13 mouse cellular contexts compared by ENCODE assay signal in the genomic region with DNA sequence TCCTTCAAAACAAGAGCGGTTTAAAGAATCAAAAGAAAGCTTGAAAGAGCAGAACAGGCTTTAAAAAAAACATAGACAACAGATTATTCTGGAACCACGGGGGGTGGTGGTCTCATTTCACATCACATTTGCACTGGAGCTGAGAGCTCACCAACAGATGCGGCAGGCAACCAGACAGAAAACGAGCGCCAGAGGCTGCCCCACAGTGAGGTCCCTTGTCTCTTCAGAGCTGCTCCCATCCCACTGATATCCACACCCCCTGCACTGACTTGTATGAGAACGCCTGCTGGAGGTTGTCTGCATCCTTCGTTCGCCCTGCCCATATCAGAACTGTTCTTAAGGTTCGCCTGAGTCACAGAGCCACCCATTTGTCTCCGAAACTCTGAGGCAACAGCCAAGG.
A peak's percentile ranks its signal among the peaks of the same experiment; 100 is the strongest.
DNase-seq lines count a peak whose midpoint lies in the region; ATAC-seq and TF ChIP-seq lines count a peak whose summit lies in the region.
"Had no signal": no experiment of that assay in that cellular context is flagged by ENCODE, and none has a peak within 500 bp of the region (broad histone marks: within the 10 kb centered on the region; RNA-seq: fewer than 3 reads in every experiment).

No protein-coding gene starts in this region.

- no peak overlapping the region for H3K9ac ChIP-seq in forebrain, postnatal 0 days
- H3K9ac ChIP-seq in midbrain, postnatal 0 days (replicated peaks; ENCODE audit: low read length, poor library complexity, severe bottlenecking), result no peak overlapping the region
- H3K9ac ChIP-seq in lung, postnatal 0 days (replicated peaks; ENCODE audit: low read depth), result no peak overlapping the region
- H3K9ac ChIP-seq: liver, embryonic 15.5 days had no signal

- H3K9me3 ChIP-seq in forebrain, postnatal 0 days (ENCODE audit: low read length), result no peaks in the 10 kb centered on the region
- no peaks in the 10 kb centered on the region for H3K9me3 ChIP-seq in midbrain, postnatal 0 days (ENCODE audit: low read length)
- no peaks in the 10 kb centered on the region; the same call in 1 of the 2 replicates for H3K9me3 ChIP-seq in lung, postnatal 0 days (ENCODE audit: low read length)
- H3K9me3 ChIP-seq: liver, embryonic 15.5 days had no signal

- DNase-seq in layer of hippocampus, postnatal 10 days (ENCODE audit: low spot score in 2 of 2), result peak; percentile 25 to 28
- DNase-seq in layer of hippocampus, adult 18-20 months (ENCODE audit: low spot score in 2 of 2), result no peak
- peak; percentile 40 for DNase-seq in embryo, embryonic 11 days
- DNase-seq in forebrain, postnatal 0 days, result peak; percentile 37
- peak; percentile 51 for DNase-seq in midbrain, postnatal 0 days (ENCODE audit: low spot score)
- no peak for DNase-seq in heart, postnatal 14 days
- DNase-seq in frontal cortex, postnatal 10 days (ENCODE audit: low spot score in 2 of 2), result no peak
- DNase-seq in lung, postnatal 0 days (ENCODE audit: low spot score), result no peak
- DNase-seq: cerebellum, postnatal 25 days; kidney, postnatal 14 days had no signal

- H3K4me1 ChIP-seq in forebrain, postnatal 0 days (ENCODE audit: insufficient read depth), result peaks cover 15% of the 10 kb centered on the region
- no peaks in the 10 kb centered on the region for H3K4me1 ChIP-seq in midbrain, postnatal 0 days (ENCODE audit: insufficient read depth, low read length)
- H3K4me1 ChIP-seq in lung, postnatal 0 days (ENCODE audit: insufficient read depth, low read depth, low read length), result no peaks in the 10 kb centered on the region
- H3K4me1 ChIP-seq: liver, embryonic 15.5 days had no signal

- TF ChIP-seq CTCF in forebrain, postnatal 0 days (IDR thresholded peaks at IDR 0.05; ENCODE audit: low read depth), result no peak
- no peak for TF ChIP-seq CTCF in midbrain, postnatal 0 days (IDR thresholded peaks at IDR 0.05)
- no peak for TF ChIP-seq CTCF in lung, postnatal 0 days (IDR thresholded peaks at IDR 0.05)

- intact Hi-C loops in heart, postnatal 14 days (cut with DNase I), result no loop called here

- no peaks in the 10 kb centered on the region; the same call in 1 of the 2 replicates for H3K36me3 ChIP-seq in forebrain, postnatal 0 days (ENCODE audit: insufficient read depth)
- H3K36me3 ChIP-seq in midbrain, postnatal 0 days (ENCODE audit: insufficient read depth, low read length), result no peaks in the 10 kb centered on the region
- H3K36me3 ChIP-seq in lung, postnatal 0 days (ENCODE audit: insufficient read depth, low read length), result no peaks in the 10 kb centered on the region
- H3K36me3 ChIP-seq: liver, embryonic 15.5 days had no signal

- peak; percentile 20; the same call in 1 of the 2 replicates for ATAC-seq in forebrain, postnatal 0 days
- no peak; the same call in 1 of the 2 replicates for ATAC-seq in midbrain, postnatal 0 days (ENCODE audit: low FRiP score)
- ATAC-seq in lung, postnatal 0 days, result no peak
- ATAC-seq: Patski had no signal

- no peak overlapping the region for H3K27ac ChIP-seq in forebrain, postnatal 0 days (ENCODE audit: low read depth, low read length)
- no peak overlapping the region for H3K27ac ChIP-seq in midbrain, postnatal 0 days (ENCODE audit: low read depth, low read length)
- H3K27ac ChIP-seq in lung, postnatal 0 days (ENCODE audit: low read length), result no peak overlapping the region
- H3K27ac ChIP-seq: liver, embryonic 15.5 days had no signal

- peak overlapping the region; percentile 2; the same call in 1 of the 2 replicates for H3K4me2 ChIP-seq in forebrain, postnatal 0 days (ENCODE audit: low read depth)
- H3K4me2 ChIP-seq in midbrain, postnatal 0 days (ENCODE audit: low read depth, low read length, poor library complexity, severe bottlenecking), result no peak overlapping the region
- H3K4me2 ChIP-seq in lung, postnatal 0 days (replicated peaks; ENCODE audit: low read depth, low read length), result no peak overlapping the region
- H3K4me2 ChIP-seq: heart, embryonic 11.5 days; liver, embryonic 15.5 days had no signal

- no peak for TF ChIP-seq EP300 in lung, postnatal 0 days (IDR thresholded peaks at IDR 0.05)

- no peak overlapping the region for H3K4me3 ChIP-seq in forebrain, postnatal 0 days (ENCODE audit: low read depth, low read length)
- H3K4me3 ChIP-seq in midbrain, postnatal 0 days (ENCODE audit: low read depth, low read length), result no peak overlapping the region
- H3K4me3 ChIP-seq in lung, postnatal 0 days (ENCODE audit: low read depth, low read length), result no peak overlapping the region
- H3K4me3 ChIP-seq: liver, embryonic 15.5 days had no signal

- H3K27me3 ChIP-seq in forebrain, postnatal 0 days (ENCODE audit: insufficient read depth, low read length), result no peaks in the 10 kb centered on the region
- H3K27me3 ChIP-seq in midbrain, postnatal 0 days (ENCODE audit: insufficient read depth, low read length), result no peaks in the 10 kb centered on the region
- H3K27me3 ChIP-seq in lung, postnatal 0 days (replicated peaks; ENCODE audit: insufficient read depth, low read length), result no peaks in the 10 kb centered on the region
- H3K27me3 ChIP-seq: liver, embryonic 15.5 days; Patski had no signal

- WGBS in forebrain, postnatal 0 days, result 29% methylated on average over 10 of the region's 10 CpGs
- 39% methylated on average over 10 of the region's 10 CpGs for WGBS in midbrain, postnatal 0 days
- WGBS in lung, postnatal 0 days, result 80% methylated on average over 10 of the region's 10 CpGs

Comparison
In these comparisons a context has a peak if more than half of its experiments do, and no peak if none do; other contexts are left out.
1. DNase-seq: peak in layer of hippocampus, postnatal 10 days (2 of 2), embryo, embryonic 11 days (single experiment), forebrain, postnatal 0 days (single experiment) and midbrain, postnatal 0 days (single experiment); none in layer of hippocampus, adult 18-20 months (0 of 2), heart, postnatal 14 days (0 of 2), frontal cortex, postnatal 10 days (0 of 2) and lung, postnatal 0 days (single experiment).